Mouse (Mus musculus) left cerebral cortex, adult 11 months (tissue): ENCODE measurements around the gene Akap13.
"Not testable (repeated sequence)": the region's sequence is repeated elsewhere in the genome, so short reads cannot be mapped to it uniquely, and the experiment has no call there.

Source experiments
- DNase-seq: peaks from one replicate; pipeline ENCODE4 v3.0.0; 2022; ENCODE audit warnings: low spot score

Akap13 gene

DNA sequence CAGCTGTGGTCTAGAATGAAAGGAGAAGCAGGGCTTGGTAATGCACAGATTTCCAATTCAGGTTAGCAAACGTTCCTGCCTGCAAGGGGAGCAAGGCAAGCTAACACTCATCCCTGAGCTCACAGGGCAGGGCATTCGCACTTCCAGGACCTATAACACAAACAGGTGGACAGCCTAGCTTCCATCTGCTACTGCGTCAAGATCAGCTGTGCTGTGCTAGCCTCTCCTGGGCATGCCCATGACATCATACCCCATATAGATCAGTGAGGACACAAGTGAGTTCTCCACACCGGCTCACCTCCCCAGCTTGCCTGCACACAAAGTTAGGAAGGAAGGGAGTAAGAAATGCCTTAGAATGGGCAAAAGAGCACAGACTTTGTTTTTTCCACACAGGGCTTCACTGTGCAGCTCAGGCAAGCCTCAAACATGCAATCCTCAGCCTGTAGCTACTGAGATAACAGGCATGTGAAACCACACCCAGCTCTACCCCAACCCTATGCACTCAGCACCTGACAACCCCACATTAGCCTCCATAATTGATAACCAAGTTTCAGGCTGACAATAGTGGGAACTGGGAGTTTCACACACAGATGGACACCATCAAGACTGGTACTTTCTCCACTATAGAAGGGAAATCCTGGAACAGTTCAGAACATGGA, 305.5 kb downstream of the Akap13 start:
- not testable (repeated sequence) for DNase-seq

GRCm38 (mm10) chr7:75762225-75762624, 306.9 kb downstream of the Akap13 start:
- DNase-seq = not testable (repeated sequence)

DNA sequence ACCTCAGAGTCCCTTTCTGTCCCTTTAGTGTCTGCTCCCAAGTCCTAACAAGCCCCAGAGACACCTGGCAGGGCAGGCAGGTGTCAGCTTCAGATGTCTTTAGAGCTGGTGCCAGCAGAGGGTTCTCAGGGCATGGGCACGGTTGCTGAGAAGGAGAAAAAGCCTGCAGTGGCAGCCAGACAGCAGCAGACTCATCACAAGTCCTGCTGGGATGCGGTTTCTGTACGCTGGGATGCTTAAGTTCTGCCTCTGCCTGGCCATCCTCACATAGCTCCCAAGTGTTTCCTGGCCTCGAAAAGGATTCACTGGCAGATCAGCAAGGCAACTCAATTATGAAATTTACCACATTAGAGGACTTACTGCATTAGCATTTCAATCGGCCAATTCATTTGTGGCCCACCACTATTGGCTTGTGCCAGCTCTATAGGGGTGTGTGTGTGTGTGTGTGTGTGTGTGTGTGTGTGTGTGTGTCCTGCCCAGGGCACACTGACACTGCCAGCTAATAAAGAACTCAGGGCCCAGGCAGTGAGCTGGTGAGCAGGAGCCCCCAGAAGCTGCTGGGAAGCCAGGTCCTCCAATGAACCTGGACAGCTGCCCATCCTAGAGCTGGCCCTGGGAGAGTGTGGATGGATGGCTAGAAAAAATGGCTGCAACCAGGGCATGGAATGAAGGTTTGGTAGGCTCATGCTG, 311.9 kb downstream of the Akap13 start:
- DNase-seq = not testable (repeated sequence)

- DNase-seq = no peak
Measured at GRCm38 (mm10) chr7:75768169-75768568, 312.8 kb downstream of the Akap13 start.

DNA sequence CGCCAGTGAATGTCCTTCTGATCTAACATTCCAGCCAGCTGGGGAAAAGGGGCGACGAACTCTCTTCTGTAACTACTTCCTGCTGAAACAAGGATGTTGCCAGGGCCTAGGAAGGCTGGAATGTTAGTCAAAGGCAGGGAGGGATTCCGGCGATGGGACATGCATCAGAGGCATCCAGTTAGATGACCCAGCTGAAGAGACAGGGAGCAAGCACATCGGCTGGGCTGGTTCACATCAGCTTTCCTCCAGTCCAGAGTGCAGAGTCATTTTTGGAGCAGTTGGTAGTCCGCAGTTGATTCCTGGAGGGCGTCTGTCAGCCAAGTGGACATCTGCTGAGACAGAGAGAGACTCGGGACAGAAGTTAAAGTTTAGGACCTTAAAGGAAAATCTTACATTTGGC, 314.6 kb downstream of the Akap13 start:
- no peak for DNase-seq

DNA sequence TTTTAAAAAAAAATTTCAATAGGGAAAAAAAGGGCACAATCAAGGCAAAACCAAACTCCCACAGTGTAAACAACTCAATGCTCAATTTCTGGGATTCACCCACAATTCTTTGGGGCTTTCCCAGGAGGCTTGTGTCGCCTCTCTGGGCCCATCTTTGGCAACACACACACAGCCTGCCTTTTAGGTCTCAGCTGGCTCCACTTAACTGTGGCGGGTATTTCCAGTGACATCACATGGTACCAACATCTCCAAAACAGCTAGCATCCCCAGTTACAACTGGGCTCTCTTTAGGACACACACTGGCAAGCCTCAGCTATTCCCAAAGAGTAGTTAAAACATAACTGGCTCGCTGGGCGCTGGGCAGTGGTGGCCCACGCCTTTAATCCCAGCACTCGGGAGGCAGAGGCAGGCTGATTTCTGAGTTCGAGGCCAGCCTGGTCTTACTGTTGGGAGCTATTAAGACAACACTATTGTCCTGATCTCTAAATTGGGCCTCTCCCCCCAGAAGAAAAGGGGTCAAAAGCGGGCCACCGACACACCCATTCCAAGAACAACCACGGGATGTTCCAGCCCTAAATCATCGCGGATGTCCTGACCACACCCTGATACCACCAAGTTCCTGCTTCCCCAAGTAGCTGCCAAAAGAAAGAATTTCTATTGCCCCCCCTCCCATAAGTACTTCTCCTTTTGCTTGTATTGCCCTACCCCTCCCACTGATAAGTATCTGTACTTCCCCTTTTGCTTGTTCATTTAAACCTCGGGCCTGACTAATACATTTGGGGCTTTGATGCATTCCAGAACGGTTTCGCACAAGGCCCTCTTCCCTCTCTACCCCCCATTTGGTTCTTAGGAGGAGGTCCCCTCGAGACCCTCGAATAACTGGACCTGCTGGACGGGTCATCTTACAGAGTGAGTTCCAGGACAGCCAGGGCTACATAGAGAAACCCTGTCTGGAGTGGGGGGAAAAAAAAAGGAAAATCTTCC, 319.1 kb downstream of the Akap13 start:
- DNase-seq = not testable (repeated sequence)

DNA sequence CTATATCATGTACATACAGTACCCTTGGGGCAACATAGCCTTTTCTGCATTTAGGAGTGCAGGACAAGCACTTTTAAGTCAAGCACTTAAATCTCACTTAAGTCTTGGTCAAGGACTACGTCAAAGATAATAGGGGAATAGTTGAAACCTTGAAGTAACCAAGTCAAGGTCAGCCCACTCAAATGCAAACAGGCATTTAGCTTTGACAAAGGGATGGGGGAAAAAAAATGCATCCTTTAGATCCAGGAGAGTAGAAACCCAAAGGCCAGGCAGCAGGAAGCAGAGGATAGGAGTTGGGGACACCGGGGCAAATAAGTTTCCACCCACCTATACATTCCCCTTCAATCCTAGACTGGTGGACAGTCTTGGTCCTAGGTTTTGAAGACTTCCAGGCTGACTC, 322.7 kb downstream of the Akap13 start:
- no peak for DNase-seq

GRCm38 (mm10) chr7:75780812-75781211, 325.5 kb downstream of the Akap13 start:
- DNase-seq = no peak

DNA sequence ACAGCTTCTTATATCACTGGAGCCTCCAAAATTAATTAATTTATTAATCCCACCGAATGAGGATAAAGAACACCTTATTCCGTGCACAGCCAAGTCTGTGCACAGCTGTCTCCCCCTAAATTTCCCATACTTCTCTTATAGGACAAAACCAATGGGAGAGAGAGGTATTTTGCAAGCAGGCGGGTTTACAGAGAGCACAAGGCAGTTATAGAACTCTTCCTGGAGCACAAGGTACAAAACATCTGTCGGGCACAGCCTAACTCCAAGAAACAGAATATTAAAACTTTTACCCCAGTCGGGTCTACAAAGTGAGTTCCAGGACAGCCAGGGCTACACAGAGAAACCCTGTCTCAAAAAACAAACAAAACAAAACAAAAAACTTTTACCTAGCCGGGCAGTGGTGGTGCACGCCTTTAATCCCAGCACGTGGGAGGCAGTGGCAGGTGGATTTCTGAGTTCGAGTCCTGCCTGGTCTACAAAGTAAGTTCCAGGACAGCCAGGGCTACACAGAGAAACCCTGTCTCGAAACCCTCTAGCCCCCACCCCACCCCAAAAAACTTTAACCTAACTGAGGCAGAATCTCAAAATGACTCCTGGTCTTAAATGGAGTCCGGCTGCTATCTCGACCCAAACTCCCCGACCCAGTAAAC, 326.1 kb downstream of the Akap13 start:
- DNase-seq = no peak

- DNase-seq = peak; percentile 68
Measured at GRCm38 (mm10) chr7:75781948-75782722, 326.8 kb downstream of the Akap13 start.

DNA sequence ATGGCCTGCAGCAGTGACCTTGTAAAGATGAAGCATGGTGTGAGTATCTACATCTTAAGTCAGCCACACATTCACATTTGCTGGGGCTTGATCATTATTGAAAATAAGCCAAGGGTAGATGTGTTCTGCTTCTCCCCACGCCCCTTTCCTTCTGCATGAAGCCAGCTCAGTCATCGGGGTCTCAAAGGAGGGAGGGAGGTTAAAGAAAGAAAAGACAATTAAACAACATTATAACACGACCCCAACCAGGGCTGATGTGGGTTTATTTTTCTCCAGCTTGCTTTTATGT, 327.3 kb downstream of the Akap13 start:
- no peak for DNase-seq

- no peak for DNase-seq
Measured at GRCm38 (mm10) chr7:75785388-75786328, 330.3 kb downstream of the Akap13 start.

- DNase-seq = no peak
Measured at GRCm38 (mm10) chr7:75786812-75787211, 331.5 kb downstream of the Akap13 start.

DNA sequence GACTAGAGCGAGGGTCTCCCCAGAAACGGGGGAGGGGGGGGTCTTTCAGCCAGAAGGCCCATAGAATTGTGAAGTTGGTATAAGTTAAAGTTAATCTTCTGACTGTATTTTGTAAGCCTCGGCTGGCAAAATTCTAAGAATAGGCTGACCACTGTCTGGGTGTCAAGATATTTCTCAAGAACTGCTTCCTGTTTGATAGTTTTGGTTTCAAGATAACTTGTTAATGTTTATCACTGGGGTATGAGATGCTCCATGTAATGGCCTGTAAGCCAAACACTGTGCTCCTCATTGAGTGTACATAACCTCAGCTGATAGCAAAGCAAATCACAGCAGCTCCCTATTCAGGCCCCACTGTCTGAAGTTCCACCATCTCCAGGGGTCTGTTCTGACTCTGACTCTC, 332.0 kb downstream of the Akap13 start:
- no peak for DNase-seq

GRCm38 (mm10) chr7:75788069-75788800, 332.9 kb downstream of the Akap13 start:
- not testable (repeated sequence) for DNase-seq

DNA sequence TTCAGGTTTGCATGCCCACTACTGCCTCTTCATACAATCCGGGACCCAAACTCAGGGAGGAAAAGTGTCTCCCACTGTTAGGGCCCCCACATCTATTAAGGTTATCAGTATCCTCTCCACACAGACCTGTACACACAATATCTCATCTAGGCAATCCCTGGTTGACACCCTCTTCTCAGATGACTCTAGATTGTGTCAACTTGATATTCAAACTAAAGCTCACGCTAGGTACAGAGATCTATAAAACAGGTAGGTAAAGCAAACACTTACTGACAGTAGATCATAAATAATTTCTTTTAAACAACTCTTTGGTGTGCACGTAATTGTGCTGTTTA, 333.4 kb downstream of the Akap13 start:
- not testable (repeated sequence) for DNase-seq

DNA sequence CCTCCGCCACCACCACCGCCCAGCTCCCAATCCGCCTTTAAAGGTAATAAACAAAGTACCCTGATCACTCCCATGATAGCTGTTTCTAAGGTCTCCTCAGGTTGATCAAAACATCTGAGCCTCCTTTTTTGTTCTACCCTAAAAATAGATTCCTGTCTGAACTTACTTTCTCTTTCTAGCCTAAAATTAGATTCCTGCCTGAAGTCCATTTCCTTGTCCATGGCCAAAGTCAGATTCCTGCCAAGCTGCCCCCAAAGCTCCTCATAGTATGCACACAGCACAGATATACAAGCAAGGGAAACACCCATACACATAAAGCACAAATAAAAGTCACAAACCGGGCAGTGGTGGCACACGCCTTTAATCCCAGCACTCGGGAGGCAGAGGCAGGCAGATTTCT, 334.4 kb downstream of the Akap13 start:
- DNase-seq = no peak

DNA sequence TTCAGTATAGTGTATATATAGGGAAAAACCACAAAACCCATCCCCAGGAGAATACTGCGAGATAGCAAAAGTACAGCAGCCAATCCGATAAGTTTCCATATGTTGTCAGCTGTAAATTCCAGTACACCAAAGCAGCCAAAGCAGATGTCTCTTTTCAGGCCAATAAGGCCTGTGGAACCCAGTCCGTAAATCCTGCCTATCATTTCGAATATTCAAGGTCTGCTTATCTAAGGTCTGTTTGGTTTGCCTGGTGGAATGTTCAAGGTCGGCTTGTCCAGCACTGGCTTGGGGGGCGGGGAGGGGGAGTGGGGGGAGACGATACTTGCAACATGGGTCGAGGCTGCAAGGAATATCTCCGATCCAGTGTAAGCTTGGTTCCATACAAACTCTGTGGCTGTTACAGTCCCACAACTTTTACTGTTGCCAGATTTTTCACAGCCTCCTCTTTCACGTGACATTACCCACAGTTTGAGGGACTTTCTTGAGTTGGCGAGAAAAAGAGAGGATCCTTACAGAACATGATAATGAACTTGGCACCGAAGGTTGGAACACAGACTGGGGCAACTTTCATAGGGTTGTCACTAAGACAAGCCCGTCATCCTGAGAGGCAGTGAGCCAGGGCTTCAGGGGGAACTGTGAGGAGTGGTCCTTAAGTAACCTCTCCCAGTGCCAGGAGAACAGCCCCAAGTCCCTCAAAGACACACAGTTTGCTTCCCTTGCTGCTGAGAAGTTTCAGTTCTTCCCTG, 335.9 kb downstream of the Akap13 start:
- not testable (repeated sequence) for DNase-seq

DNA sequence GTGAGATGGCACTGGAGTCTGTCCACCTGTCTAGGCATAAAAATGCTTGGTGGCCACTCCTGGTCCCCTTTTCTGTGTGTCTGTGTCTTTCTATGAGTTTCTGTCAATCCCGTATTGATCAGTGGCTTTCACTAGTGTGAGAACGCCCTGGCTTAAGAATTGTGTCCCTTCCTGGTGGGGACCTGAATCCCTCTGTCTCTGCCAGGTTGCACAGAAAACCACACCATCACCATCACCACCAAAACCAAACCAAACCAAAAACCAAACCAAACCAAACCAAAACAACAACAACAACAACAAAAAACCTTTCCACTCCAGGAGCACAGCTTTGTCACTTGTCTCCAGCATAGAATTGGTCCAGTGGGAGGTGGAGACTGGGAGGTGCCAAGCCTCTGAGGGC, 337.8 kb downstream of the Akap13 start:
- no peak for DNase-seq
